Mouse (Mus musculus) spleen, adult 18-20 months (tissue): ENCODE measurements around the gene Lsm4.

Experiments used
- DNase-seq, 2 experiments: peaks; one replicate each; pipeline ENCODE4 v3.0.0; 2022; ENCODE audit warnings: mixed read lengths in 2 of 2

The Lsm4 gene

GRCm38 (mm10) chr8:70673079-70673856 lies at the start of gene Lsm4:
Lsm4 (plus strand) TSS chr8:70673248.
- peak; percentile 94 to 97 for DNase-seq

GRCm38 (mm10) chr8:70625104-70625503 lies 47.9 kb upstream of the Lsm4 start:
- peak in 1 of 2 experiments; percentile 65 for DNase-seq

- DNase-seq = no peak
Observed at GRCm38 (mm10) chr8:70627041-70627440, 46.0 kb upstream of the Lsm4 start.

- DNase-seq = no peak
Observed at GRCm38 (mm10) chr8:70628986-70629490, 44.0 kb upstream of the Lsm4 start.

- DNase-seq = peak; percentile 82 to 93
Observed at GRCm38 (mm10) chr8:70629574-70630531, 43.2 kb upstream of the Lsm4 start.

GRCm38 (mm10) chr8:70630532-70631381 lies 42.3 kb upstream of the Lsm4 start:
- no peak for DNase-seq

- no peak for DNase-seq
Observed at GRCm38 (mm10) chr8:70631436-70631835, 41.6 kb upstream of the Lsm4 start.

- DNase-seq = no peak
Observed at GRCm38 (mm10) chr8:70632346-70632892, 40.6 kb upstream of the Lsm4 start, which contains the start of gene Gdf15. Gdf15 (minus strand) TSS chr8:70632456.

GRCm38 (mm10) chr8:70634066-70634465 lies 39.0 kb upstream of the Lsm4 start:
- DNase-seq = no peak

GRCm38 (mm10) chr8:70635527-70635926 lies 37.5 kb upstream of the Lsm4 start:
- peak in 1 of 2 experiments; percentile 60 for DNase-seq

GRCm38 (mm10) chr8:70636838-70637237 lies 36.2 kb upstream of the Lsm4 start:
- DNase-seq = no peak

- no peak for DNase-seq
Observed at GRCm38 (mm10) chr8:70638752-70639151, 34.3 kb upstream of the Lsm4 start.

GRCm38 (mm10) chr8:70643019-70643418 lies 30.0 kb upstream of the Lsm4 start:
- DNase-seq = no peak

GRCm38 (mm10) chr8:70644065-70644464 lies 29.0 kb upstream of the Lsm4 start:
- DNase-seq = no peak

GRCm38 (mm10) chr8:70645501-70646224 lies 27.4 kb upstream of the Lsm4 start:
- no peak for DNase-seq

GRCm38 (mm10) chr8:70646369-70646768 lies 26.7 kb upstream of the Lsm4 start:
- DNase-seq = no peak

GRCm38 (mm10) chr8:70646775-70647174 lies 26.3 kb upstream of the Lsm4 start:
- DNase-seq = no peak

- no peak for DNase-seq
Observed at GRCm38 (mm10) chr8:70647343-70648163, 25.5 kb upstream of the Lsm4 start.

GRCm38 (mm10) chr8:70648164-70648442 lies 24.9 kb upstream of the Lsm4 start:
- no peak for DNase-seq

- DNase-seq = no peak
Observed at GRCm38 (mm10) chr8:70648921-70649320, 24.1 kb upstream of the Lsm4 start.

GRCm38 (mm10) chr8:70649324-70649723 lies 23.7 kb upstream of the Lsm4 start:
- no peak for DNase-seq
